Mouse (Mus musculus): ENCODE results near the gene Glmp. TPM values are rescaled to one million over a fixed set of nuclear protein-coding genes. Genes with fewer than 3 reads are reported as not detected.
"Not testable (repeated sequence)": the region's sequence is repeated elsewhere in the genome, so short reads cannot be mapped to it uniquely, and the experiment has no call there.

Gene Glmp
- polyA plus RNA-seq, 1 experiment from 2014 or later: 69.4 TPM

DNA sequence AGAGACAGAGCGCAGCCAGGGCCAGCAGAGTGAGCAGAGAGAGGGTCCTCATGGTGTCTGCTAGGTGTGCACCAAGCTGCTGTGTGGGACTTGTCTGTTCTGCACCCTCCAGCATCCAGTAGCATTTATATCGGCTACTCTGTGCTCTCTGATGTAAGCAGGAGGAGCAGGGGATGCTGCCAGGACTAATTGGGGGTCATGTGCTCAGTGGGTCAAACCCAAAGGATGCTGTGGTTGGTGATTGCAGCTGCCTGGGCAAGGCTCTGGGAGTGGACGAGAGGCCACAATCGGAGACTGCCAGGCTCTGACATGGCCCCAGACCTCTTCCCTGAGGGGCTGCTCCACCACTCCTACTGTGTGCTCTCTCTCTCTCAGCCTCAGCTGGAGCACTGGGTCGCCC lies 53.8 kb downstream of the Glmp start, which contains the start of gene Bglap2:
TSS of gene Bglap2 (minus strand) at position 101 of the 400 bp plus-strand sequence.
- H3K4me2 ChIP-seq (replicated peaks; ENCODE audit: low read depth, low read length); ATAC-seq (ENCODE audit: low FRiP score); H3K9me3 ChIP-seq (ENCODE audit: control insufficient read depth, low read length); H3K4me3 ChIP-seq (ENCODE audit: low read depth, low read length); H3K27me3 ChIP-seq (ENCODE audit: control insufficient read depth, insufficient read depth, low read length); H3K27ac ChIP-seq (ENCODE audit: low read depth, low read length); H3K36me3 ChIP-seq (ENCODE audit: control insufficient read depth, insufficient read depth, low read length); DNase-seq (ENCODE audit: low spot score); H3K9ac ChIP-seq (ENCODE audit: low read depth, low read length); H3K4me1 ChIP-seq (replicated peaks; ENCODE audit: control insufficient read depth, insufficient read depth, low read length): not testable (repeated sequence)
- WGBS: 79% methylated on average over 4 of the region's 5 CpGs

Other genes starting within 250 kb of the Glmp start
- not detected in 2 replicates for gene Ttc24, start 246.7 kb upstream of the Glmp start, polyA plus RNA-seq (2014; fragmentation: Nextera tagmentation; extraction: Ambion mirVana)
- gene Iqgap3, start 243.1 kb upstream of the Glmp start, polyA plus RNA-seq (2014; fragmentation: Nextera tagmentation; extraction: Ambion mirVana): 10.5 and 13.5 TPM in 2 replicates
- 12.0 and 12.3 TPM in 2 replicates for gene Mef2d, start 182.7 kb upstream of the Glmp start, polyA plus RNA-seq (2014; fragmentation: Nextera tagmentation; extraction: Ambion mirVana)
- gene Rhbg, start 70.3 kb upstream of the Glmp start, polyA plus RNA-seq (2014; fragmentation: Nextera tagmentation; extraction: Ambion mirVana): 0.13 and 0.25 TPM in 2 replicates
- 0.20 and 0.49 TPM in 2 replicates for gene Gm38392, start 37.8 kb upstream of the Glmp start, polyA plus RNA-seq (2014; fragmentation: Nextera tagmentation; extraction: Ambion mirVana)
- 8.1 and 8.6 TPM in 2 replicates for gene Tsacc, start 28.0 kb upstream of the Glmp start, polyA plus RNA-seq (2014; fragmentation: Nextera tagmentation; extraction: Ambion mirVana)
- 736 and 767 TPM in 2 replicates for gene Cct3, start 27.9 kb upstream of the Glmp start, polyA plus RNA-seq (2014; fragmentation: Nextera tagmentation; extraction: Ambion mirVana)
- 1.7 TPM in 2 replicates for gene Tmem79, start 11.1 kb downstream of the Glmp start, polyA plus RNA-seq (2014; fragmentation: Nextera tagmentation; extraction: Ambion mirVana)
- 42.0 and 44.5 TPM in 2 replicates for gene Smg5, start 11.2 kb downstream of the Glmp start, polyA plus RNA-seq (2014; fragmentation: Nextera tagmentation; extraction: Ambion mirVana)
- 1.3 and 1.6 TPM in 2 replicates for gene Paqr6, start 39.6 kb downstream of the Glmp start, polyA plus RNA-seq (2014; fragmentation: Nextera tagmentation; extraction: Ambion mirVana)
- gene Bglap3, start 47.7 kb downstream of the Glmp start, polyA plus RNA-seq (2014; fragmentation: Nextera tagmentation; extraction: Ambion mirVana): 0.26 TPM in 1 of 2 replicates, not detected in the other
- gene Bglap2, start 53.7 kb downstream of the Glmp start, polyA plus RNA-seq (2014; fragmentation: Nextera tagmentation; extraction: Ambion mirVana): not detected in 2 replicates
- gene Bglap, start 59.4 kb downstream of the Glmp start, polyA plus RNA-seq (2014; fragmentation: Nextera tagmentation; extraction: Ambion mirVana): not detected in 2 replicates
- gene Pmf1, start 85.3 kb downstream of the Glmp start, polyA plus RNA-seq (2014; fragmentation: Nextera tagmentation; extraction: Ambion mirVana): 108 and 109 TPM in 2 replicates
- gene Slc25a44, start 100.1 kb downstream of the Glmp start, polyA plus RNA-seq (2014; fragmentation: Nextera tagmentation; extraction: Ambion mirVana): 22.1 and 23.7 TPM in 2 replicates
- 5.7 and 7.8 TPM in 2 replicates for gene Sema4a, start 136.2 kb downstream of the Glmp start, polyA plus RNA-seq (2014; fragmentation: Nextera tagmentation; extraction: Ambion mirVana)
- gene Lmna, start 184.9 kb downstream of the Glmp start, polyA plus RNA-seq (2014; fragmentation: Nextera tagmentation; extraction: Ambion mirVana): 22.5 and 22.8 TPM in 2 replicates
- 45.9 and 51.9 TPM in 2 replicates for gene Mex3a, start 207.4 kb downstream of the Glmp start, polyA plus RNA-seq (2014; fragmentation: Nextera tagmentation; extraction: Ambion mirVana)
- 1.1 and 1.8 TPM in 2 replicates for gene Rab25, start 223.3 kb downstream of the Glmp start, polyA plus RNA-seq (2014; fragmentation: Nextera tagmentation; extraction: Ambion mirVana)
- 76.1 and 93.9 TPM in 2 replicates for gene Lamtor2, start 228.1 kb downstream of the Glmp start, polyA plus RNA-seq (2014; fragmentation: Nextera tagmentation; extraction: Ambion mirVana)
- 62.6 and 66.3 TPM in 2 replicates for gene Ubqln4, start 228.7 kb downstream of the Glmp start, polyA plus RNA-seq (2014; fragmentation: Nextera tagmentation; extraction: Ambion mirVana)